Mouse (Mus musculus): ENCODE results near the gene Gm10061.
"Not testable (repeated sequence)": the region's sequence is repeated elsewhere in the genome, so short reads cannot be mapped to it uniquely, and the experiment has no call there.

Gene Gm10061

GRCm38 (mm10) chr16:89150786-89151185, at the start of gene Gm10061:
Gene Gm10061 (plus strand): TSS chr16:89151086.
- no peak for DNase-seq (ENCODE audit: low read depth, low spot score)

- DNase-seq (ENCODE audit: low read depth, low spot score): no peak
Measured at GRCm38 (mm10) chr16:89140551-89140950, 10.3 kb upstream of the Gm10061 start, which contains the start of gene Gm6358. Gene Gm6358 (plus strand): TSS chr16:89140851.

GRCm38 (mm10) chr16:89157652-89158051, 6.8 kb downstream of the Gm10061 start, which contains the start of gene Gm9789:
Gene Gm9789 (plus strand): TSS chr16:89157952.
- no peak for DNase-seq (ENCODE audit: low read depth, low spot score)

- not testable (repeated sequence) for DNase-seq (ENCODE audit: low read depth, low spot score)
Measured at GRCm38 (mm10) chr16:89169190-89169589, 18.3 kb downstream of the Gm10061 start, which contains the start of gene Gm7735. Gene Gm7735 (plus strand): TSS chr16:89169490.

- no peak for DNase-seq (ENCODE audit: low read depth, low spot score)
Measured at GRCm38 (mm10) chr16:89174435-89174834, 23.5 kb downstream of the Gm10061 start, which contains the start of gene 1110057P08Rik. Gene 1110057P08Rik (plus strand): TSS chr16:89174735.

GRCm38 (mm10) chr16:89188621-89189020, 37.7 kb downstream of the Gm10061 start:
- DNase-seq (ENCODE audit: low read depth, low spot score): no peak

All from CD4-positive, CD25-positive, alpha-beta regulatory T cell, adult 2 months (primary cell).